Mouse (Mus musculus) forebrain, embryonic 10.5 days (tissue): ENCODE data around the gene Lrp1. TPM values are rescaled to one million over a fixed set of nuclear protein-coding genes. Genes with fewer than 3 reads are reported as not detected.
A peak's percentile ranks its signal among the peaks of the same experiment; 100 is the strongest.

Experiments
- DNase-seq: peaks from one replicate; pipeline ENCODE4 v3.0.0-alpha.2; 2017; ENCODE audit warnings: low spot score; ENCODE audit errors: extremely low spot score
- H3K27ac ChIP-seq: fragments of 300-500 bp; sonication (generic); 2 replicates; pipeline ENCODE4 v1.5.1; 2016; ENCODE audit warnings: mild to moderate bottlenecking
- H3K27me3 ChIP-seq: fragments of 300-500 bp; sonication (generic); 2 replicates; pipeline ENCODE4 v1.6.1; 2016; ENCODE audit warnings: mild to moderate bottlenecking; ENCODE audit not compliant: poor library complexity, severe bottlenecking
- H3K36me3 ChIP-seq: fragments of 300-500 bp; sonication (generic); replicated peaks from 2 replicates; pipeline ENCODE4 v1.6.1; 2016; ENCODE audit warnings: mild to moderate bottlenecking, moderate library complexity
- H3K4me1 ChIP-seq: fragments of 300-500 bp; sonication (generic); 2 replicates; pipeline ENCODE4 v1.6.1; 2016
- H3K4me3 ChIP-seq: fragments of 300-500 bp; sonication (generic); 2 replicates; pipeline ENCODE4 v1.5.1; 2016; ENCODE audit warnings: mild to moderate bottlenecking, moderate library complexity
- H3K9me3 ChIP-seq: fragments of 300-500 bp; sonication (generic); 2 replicates; pipeline ENCODE4 v1.6.1; 2016; ENCODE audit warnings: mild to moderate bottlenecking, moderate library complexity
- WGBS: fragments of 180-500 bp; shearing (Covaris S2); methylation state at CpG from one replicate; pipeline ENCODE4 v1.1.7; 2016; 5-methylcytosine and 5-hydroxymethylcytosine counted together
- polyA plus RNA-seq: library from polyadenylated mRNA; unstranded; fragments of >200 nt; fragmentation: Nextera tagmentation; extraction: Ambion mirVana; gene quantifications from 2 replicates; pipeline ENCODE4 v1.2.1, GENCODE M21; 2016

The Lrp1 gene
- polyA plus RNA-seq, 1 experiment from 2014 or later: 67.4 TPM

- peaks cover 100% of the 10 kb centered on the region for H3K36me3 ChIP-seq
- 0 out of 2 replicates have a peak, but pooled peaks cover 3% of the 10 kb centered on the region for H3K4me1 ChIP-seq
- H3K27me3 ChIP-seq: no peaks in the 10 kb centered on the region
- WGBS: 92% methylated on average over 7 of the region's 7 CpGs
- H3K27ac ChIP-seq: no peak overlapping the region
- no peak overlapping the region for H3K4me3 ChIP-seq
- DNase-seq: no peak
- no peaks in the 10 kb centered on the region for H3K9me3 ChIP-seq
These were observed 74.4 kb downstream of the Lrp1 start for GRCm38 (mm10) chr10:127546505-127546904.

GRCm38 (mm10) chr10:127544375-127544774 is 76.6 kb downstream of the Lrp1 start:
- 0 out of 2 replicates have a peak, but pooled peaks cover 3% of the 10 kb centered on the region for H3K4me1 ChIP-seq
- no peaks in the 10 kb centered on the region for H3K27me3 ChIP-seq
- H3K9me3 ChIP-seq: no peaks in the 10 kb centered on the region
- peaks cover 100% of the 10 kb centered on the region for H3K36me3 ChIP-seq
- no peak overlapping the region for H3K27ac ChIP-seq
- no peak for DNase-seq
- 96% methylated on average over 20 of the region's 20 CpGs for WGBS
- H3K4me3 ChIP-seq: no peak overlapping the region

- 0 out of 2 replicates have a peak, but pooled peaks cover 3% of the 10 kb centered on the region for H3K4me1 ChIP-seq
- 90% methylated on average over 3 of the region's 3 CpGs for WGBS
- no peaks in the 10 kb centered on the region for H3K27me3 ChIP-seq
- no peak for DNase-seq
- peaks cover 100% of the 10 kb centered on the region for H3K36me3 ChIP-seq
- H3K27ac ChIP-seq: no peak overlapping the region
- no peak overlapping the region for H3K4me3 ChIP-seq
- H3K9me3 ChIP-seq: no peaks in the 10 kb centered on the region
These were observed 77.0 kb downstream of the Lrp1 start for GRCm38 (mm10) chr10:127543916-127544315.

- Histone ChIP-seq H3K27me3 (peaks cover 1% of the 10 kb centered on the region), H3K4me1 (peaks cover 10% of the 10 kb centered on the region; the same call in 1 of the 2 replicates), H3K36me3 (peaks cover 95% of the 10 kb centered on the region), H3K27ac (no peak overlapping the region), H3K9me3 (no peaks in the 10 kb centered on the region), H3K4me3 (no peak overlapping the region)
- no peak for DNase-seq
- WGBS: 61% methylated on average over 6 of the region's 6 CpGs
These were observed 78.2 kb downstream of the Lrp1 start for GRCm38 (mm10) chr10:127542720-127543119.

- Histone ChIP-seq H3K9me3 (no peaks in the 10 kb centered on the region), H3K4me1 (peaks cover 12% of the 10 kb centered on the region), H3K36me3 (peaks cover 89% of the 10 kb centered on the region), H3K4me3 (no peak overlapping the region), H3K27ac (no peak overlapping the region), H3K27me3 (peaks cover 6% of the 10 kb centered on the region)
- 90% methylated on average over 13 of the region's 13 CpGs for WGBS
- DNase-seq: no peak
These were observed 78.9 kb downstream of the Lrp1 start for GRCm38 (mm10) chr10:127542084-127542483.

GRCm38 (mm10) chr10:127541510-127541909 is 79.4 kb downstream of the Lrp1 start:
- Histone ChIP-seq H3K4me3 (no peak overlapping the region), H3K36me3 (peaks cover 83% of the 10 kb centered on the region), H3K9me3 (no peaks in the 10 kb centered on the region), H3K27ac (no peak overlapping the region), H3K4me1 (peaks cover 17% of the 10 kb centered on the region), H3K27me3 (peaks cover 12% of the 10 kb centered on the region)
- 97% methylated on average over 8 of the region's 8 CpGs for WGBS
- DNase-seq: no peak

- 25% methylated on average over 7 of the region's 7 CpGs for WGBS
- Histone ChIP-seq H3K4me1 (peaks cover 50% of the 10 kb centered on the region), H3K27me3 (peaks cover 47% of the 10 kb centered on the region), H3K36me3 (peaks cover 48% of the 10 kb centered on the region), H3K9me3 (no peaks in the 10 kb centered on the region), H3K27ac (no peak overlapping the region), H3K4me3 (no peak overlapping the region)
- peak; percentile 81 for DNase-seq
These were observed 82.9 kb downstream of the Lrp1 start for GRCm38 (mm10) chr10:127537854-127538583.

- DNase-seq: peak; percentile 61
- peaks cover 59% of the 10 kb centered on the region for H3K27me3 ChIP-seq
- H3K4me3 ChIP-seq: no peak overlapping the region
- H3K4me1 ChIP-seq: peaks cover 57% of the 10 kb centered on the region
- WGBS: 12% methylated on average over 8 of the region's 8 CpGs
- H3K27ac ChIP-seq: no peak overlapping the region
- H3K9me3 ChIP-seq: no peaks in the 10 kb centered on the region
- H3K36me3 ChIP-seq: peaks cover 36% of the 10 kb centered on the region
These were observed 84.2 kb downstream of the Lrp1 start for GRCm38 (mm10) chr10:127536586-127537314.

- Histone ChIP-seq H3K4me1 (peaks cover 74% of the 10 kb centered on the region), H3K4me3 (peak overlapping the region; percentile 53), H3K27ac (peak overlapping the region; percentile 48; the same call in 1 of the 2 replicates), H3K36me3 (peaks cover 18% of the 10 kb centered on the region), H3K9me3 (no peaks in the 10 kb centered on the region), H3K27me3 (peaks cover 77% of the 10 kb centered on the region)
- no peak for DNase-seq
- WGBS: 2% methylated on average over 30 of the region's 30 CpGs
These were observed 86.0 kb downstream of the Lrp1 start for GRCm38 (mm10) chr10:127534929-127535384.

GRCm38 (mm10) chr10:127534036-127534928 is 86.7 kb downstream of the Lrp1 start, which contains the start of gene Nxph4:
Nxph4 (minus strand) TSS chr10:127534559.
- H3K27me3 ChIP-seq: peaks cover 84% of the 10 kb centered on the region
- DNase-seq: no peak
- peak within 1 kb of the TSS; percentile 53 for H3K4me3 ChIP-seq
- H3K36me3 ChIP-seq: peaks cover 11% of the 10 kb centered on the region
- no peaks in the 10 kb centered on the region for H3K9me3 ChIP-seq
- peak within 1 kb of the TSS; percentile 48; the same call in 1 of the 2 replicates for H3K27ac ChIP-seq
- WGBS: under 1% methylated on average over 66 of the region's 78 CpGs
- peaks cover 80% of the 10 kb centered on the region for H3K4me1 ChIP-seq

GRCm38 (mm10) chr10:127531548-127531947 is 89.4 kb downstream of the Lrp1 start:
- Histone ChIP-seq H3K27ac (no peak overlapping the region; the same call in 1 of the 2 replicates), H3K4me3 (peak overlapping the region; percentile 53), H3K36me3 (no peaks in the 10 kb centered on the region), H3K4me1 (peaks cover 93% of the 10 kb centered on the region), H3K27me3 (peaks cover 100% of the 10 kb centered on the region), H3K9me3 (no peaks in the 10 kb centered on the region)
- DNase-seq: no peak
- 0% methylated on average over 4 of the region's 4 CpGs for WGBS

GRCm38 (mm10) chr10:127530945-127531344 is 90.0 kb downstream of the Lrp1 start:
- Histone ChIP-seq H3K27ac (peak overlapping the region; percentile 25; the same call in 1 of the 2 replicates), H3K4me3 (peak overlapping the region; percentile 53), H3K4me1 (peaks cover 93% of the 10 kb centered on the region), H3K27me3 (peaks cover 100% of the 10 kb centered on the region), H3K36me3 (no peaks in the 10 kb centered on the region), H3K9me3 (no peaks in the 10 kb centered on the region)
- DNase-seq: no peak
- WGBS: under 1% methylated on average over 24 of the region's 25 CpGs
